Mouse (Mus musculus): ENCODE measurements around the gene 1600002K03Rik.

The 1600002K03Rik gene

DNA sequence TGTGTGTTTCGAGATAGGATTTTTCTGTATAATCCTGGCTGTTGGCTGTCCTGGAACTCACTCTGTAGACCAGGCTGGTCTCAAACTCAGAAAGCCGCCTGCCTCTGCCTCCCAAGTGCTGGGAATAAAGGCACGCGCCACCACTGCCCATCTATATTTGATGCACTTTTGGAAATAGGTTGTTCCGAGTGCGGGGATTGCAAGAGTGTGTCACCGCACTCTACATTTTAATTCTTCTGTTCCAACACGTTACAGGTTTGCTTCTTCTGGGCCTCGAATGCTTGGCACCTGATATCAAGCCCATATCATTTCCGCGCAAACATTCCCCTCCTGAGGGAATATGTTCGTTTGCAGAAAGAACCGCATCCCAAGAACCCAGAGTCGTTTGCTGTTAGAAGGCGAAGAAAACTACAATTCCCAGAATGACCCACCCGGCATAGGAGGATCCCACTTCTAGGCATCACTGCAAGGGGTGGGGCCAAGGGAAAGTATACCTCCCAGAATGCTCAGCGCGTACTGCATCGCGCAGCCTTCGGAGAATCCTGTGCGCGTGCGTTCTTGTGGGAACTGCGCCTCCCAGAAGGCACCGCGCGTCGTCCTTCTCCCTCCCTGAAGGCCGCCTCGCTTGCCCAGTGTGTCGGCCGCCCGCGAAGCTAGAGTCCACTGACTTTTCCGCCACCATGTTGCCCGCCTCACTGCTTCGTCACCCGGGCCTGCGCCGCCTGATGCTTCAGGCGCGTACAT, 30.8 kb upstream of the 1600002K03Rik start:
- DNase-seq, result peak; percentile 95

DNA sequence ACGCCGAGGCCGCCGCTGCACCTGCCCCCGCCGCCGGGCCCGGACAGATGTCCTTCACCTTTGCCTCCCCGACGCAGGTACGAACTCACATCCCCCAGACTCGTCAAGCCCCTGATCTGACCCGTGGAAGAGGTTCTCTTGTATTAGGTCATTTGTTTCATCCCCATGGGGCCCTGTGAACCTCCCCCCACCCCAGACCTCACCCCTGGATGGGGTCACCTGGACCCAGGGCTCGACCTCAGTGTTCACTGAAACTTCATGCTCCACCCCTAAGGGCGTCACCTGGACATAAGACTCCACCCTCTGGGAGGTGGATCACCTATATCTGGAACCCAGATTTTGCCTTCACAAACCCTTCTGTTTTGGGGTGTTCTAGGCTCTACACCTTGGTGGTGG, 30.2 kb upstream of the 1600002K03Rik start:
- no peak for DNase-seq

DNA sequence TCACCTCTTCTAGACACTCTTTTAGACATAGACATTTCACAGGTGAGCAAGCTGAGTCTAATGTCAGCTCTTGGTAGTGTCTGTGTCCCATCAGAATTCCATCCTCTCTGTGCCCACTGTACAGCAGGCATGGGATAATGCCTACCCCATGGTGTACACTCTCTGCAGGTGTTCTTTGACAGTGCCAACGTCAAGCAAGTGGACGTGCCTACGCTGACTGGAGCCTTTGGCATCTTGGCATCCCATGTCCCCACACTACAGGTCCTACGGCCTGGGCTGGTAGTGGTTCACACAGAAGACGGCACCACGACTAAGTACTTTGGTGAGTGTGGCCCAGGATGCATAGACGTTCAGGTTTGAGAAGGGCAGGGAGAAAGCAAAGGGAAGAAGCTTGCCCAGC, 29.1 kb upstream of the 1600002K03Rik start:
- no peak for DNase-seq

DNA sequence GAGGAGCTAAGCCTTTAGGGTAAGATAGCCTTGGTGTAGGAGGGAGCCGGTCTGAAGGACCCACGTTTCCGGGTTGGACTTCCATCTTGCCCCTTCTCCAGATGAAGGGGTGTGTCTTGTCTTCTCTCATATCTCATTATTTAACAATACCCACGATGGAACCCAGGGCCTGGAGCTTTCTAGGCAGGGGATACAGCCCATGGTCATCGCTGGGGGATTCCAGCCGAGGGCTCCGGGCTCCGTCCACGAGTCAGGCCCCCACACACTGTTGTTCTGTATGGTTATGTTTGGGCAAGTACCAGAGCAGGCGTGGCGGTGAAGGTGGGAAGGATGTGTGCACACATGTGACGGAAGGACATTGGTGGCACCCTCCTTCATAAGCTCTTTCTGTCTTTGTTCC, 28.6 kb upstream of the 1600002K03Rik start:
- DNase-seq, result no peak

DNA sequence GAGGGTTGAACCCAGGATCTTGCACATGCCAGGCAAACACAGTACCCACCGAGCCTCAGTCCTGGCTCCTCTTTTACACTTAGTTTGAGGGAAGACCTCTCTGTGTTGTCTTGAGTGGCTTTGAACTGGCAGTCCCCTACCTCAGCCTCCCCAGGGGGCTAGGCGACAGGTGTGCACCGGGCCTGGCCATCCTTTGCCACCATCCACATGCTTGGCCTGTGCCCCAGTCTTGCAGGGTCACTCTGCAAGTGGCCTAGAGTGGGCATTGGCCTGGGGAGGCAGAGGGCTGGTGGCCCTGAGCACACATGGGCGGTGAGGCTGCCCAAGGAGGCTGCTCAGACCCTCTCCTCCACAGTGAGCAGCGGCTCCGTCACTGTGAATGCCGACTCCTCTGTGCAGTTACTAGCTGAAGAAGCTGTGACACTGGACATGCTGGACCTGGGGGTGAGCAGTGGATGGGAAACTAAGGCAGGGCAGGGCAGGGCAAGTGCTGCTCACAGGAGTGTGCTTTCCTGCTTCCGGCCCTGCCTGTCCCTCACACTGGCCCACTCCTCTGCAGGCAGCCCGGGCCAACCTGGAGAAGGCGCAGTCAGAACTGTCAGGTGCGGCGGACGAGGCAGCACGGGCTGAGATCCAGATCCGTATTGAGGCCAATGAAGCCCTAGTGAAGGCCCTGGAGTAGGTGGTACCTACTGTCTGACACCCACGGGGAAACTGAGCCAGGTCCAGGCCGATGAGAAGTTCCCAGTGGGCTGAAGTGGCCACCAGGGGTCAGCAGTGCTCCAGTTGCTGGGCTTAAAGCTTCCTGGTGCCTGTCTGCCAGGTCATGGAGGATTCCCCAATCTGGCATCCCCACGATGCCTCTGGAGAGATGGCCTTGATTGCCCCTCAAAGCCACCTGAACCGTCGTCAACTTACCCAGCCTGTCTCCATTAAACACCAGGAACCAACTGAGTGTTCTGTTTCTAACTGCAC, 27.6 kb upstream of the 1600002K03Rik start:
- DNase-seq, result peak; percentile 89

DNA sequence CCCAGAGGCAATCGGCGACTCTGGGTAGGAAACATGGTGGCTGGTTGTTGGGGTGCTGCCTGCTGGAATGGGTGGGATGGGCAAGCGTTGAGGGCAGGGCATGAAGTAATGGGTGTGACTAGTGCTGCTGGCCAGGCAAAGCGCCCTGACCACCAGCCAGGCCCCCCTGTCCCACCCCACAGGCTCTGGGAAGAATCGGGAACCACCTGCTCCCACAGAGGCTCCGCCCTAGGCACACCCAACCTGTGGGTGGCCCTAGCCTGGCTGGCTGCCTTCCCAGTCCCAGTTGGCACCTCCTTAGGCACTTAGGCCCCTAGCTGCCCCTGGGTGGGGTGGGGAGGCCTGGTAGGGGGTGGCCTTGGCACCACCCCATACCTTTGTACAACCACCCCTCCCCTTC, 26.8 kb upstream of the 1600002K03Rik start:
- DNase-seq, result peak; percentile 68

DNA sequence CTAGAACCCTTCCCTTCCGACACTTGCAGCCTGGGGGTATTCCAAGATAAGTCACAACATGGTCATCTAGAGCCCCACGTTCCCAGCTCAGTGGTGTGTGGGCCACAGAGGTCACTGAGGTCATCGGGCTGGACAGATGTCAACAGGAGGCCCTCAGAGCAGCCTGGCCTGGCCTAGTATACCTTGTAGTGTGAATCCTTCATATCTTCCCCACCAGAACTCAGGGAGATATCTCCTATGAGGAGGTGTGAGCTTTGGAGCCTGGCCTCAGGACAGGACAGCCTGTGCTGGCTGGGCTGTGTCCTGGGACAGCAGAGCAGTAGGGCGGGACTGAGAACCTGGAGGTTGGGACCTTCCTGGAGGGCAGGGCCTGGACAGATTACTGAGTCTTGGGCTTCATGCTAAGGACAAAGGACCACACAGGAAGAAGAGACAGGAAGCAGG, 26.2 kb upstream of the 1600002K03Rik start:
- no peak for DNase-seq

DNA sequence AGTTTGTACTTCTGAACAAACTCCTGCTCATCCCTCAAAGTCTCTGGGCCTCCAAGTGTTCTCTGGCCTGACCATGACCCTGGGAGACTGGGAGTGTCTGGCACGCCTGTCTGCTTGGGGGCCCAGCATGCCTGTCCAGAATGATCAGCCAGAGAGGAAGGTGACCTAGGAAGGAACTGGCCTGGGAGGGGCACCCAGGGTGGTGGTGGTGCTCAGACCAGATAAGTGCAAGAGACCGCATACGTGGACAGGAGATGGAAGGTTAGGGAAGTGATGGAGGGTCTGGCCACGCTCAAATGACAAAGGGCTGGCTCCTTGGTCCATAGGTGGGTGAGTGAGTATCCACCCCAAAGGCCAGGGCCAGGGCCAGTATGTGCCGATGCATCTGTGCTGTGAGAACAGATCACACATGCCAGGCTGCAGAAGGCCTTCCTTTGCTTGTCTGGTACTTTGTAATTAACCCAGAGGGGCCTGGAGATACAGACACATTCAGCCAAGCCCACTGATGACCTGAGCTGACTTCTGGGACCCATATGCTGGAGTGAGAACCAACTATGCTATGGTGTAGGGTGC, 25.5 kb upstream of the 1600002K03Rik start:
- no peak for DNase-seq

DNA sequence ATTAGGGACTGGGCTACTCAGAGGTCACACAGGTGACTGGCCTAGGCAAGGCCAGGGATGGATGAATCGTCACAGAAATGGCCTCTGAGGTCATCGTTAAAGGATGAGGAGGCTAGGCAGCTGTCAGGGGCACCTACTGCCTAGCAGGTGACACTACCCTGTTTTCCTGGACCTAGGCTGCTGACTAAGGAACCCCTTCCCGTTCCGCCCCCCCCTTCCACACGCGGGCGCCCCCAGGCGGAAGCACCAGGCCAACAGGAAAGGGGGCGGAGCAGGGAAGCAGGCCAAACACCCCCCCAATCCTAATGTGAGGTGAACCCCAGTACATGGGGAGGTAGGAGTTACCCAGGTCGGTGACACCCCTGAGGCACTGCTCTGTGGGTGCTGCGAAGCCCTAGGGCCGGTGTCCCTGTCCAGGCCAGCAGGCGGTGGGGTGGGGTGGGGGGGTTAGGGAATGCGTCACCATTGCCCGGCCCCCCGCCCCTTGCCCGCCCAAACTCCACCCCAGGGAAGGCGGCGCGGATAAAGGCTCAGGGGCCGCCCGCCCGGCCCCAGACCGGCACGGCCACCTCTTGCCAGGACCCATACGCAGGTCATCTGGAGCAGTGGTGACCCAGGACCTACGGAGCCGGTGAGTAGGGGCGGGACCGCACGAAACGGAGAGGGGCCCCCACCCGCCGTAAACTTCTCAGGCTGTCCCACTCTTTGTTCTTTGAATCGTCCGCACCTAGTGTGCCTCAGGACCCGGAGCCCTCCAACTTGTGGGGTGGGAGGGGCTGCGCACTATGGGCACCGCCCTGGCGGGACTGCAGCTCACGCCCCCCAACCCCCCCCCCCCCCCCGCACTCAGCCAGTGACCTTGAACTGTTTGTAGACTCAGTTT, 24.8 kb upstream of the 1600002K03Rik start, which contains the start of gene Midn:
TSS of gene Midn (plus strand) at position 554 of the 883 bp plus-strand sequence.
- peak; percentile 87 for DNase-seq

DNA sequence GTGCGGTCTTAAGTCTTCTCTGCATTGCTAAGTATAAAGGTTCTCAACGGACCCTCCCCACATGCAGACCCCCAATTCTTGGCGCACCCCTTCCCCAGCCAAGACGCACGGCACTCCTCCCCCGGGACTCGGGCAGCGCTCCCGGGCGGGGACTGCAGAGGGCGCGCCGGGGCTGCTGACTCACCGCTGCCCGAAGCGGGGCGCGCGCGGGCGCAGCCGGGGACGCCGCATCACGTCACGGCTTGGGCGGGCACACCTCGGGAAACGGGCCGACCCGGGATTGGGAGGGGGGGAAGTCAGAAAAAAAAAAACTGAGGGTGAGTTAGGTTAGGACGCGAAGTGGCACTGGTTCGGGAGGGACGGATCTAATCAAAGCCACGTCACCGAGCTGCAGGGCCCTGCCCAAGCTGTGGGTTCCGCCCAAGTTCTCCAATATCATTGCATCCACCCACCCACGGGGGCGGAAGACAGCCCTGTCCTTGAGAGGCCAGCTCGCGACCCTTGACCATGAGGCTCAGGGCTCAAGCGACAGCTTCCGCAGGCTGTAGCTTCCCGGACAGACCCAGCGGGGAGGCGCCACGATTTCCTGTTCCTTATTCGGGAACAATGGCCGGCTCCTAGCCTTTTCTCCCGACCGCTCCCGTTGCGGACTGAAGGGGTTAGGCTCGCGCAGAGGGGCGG, 24.0 kb upstream of the 1600002K03Rik start:
- DNase-seq, result peak; percentile 96

DNA sequence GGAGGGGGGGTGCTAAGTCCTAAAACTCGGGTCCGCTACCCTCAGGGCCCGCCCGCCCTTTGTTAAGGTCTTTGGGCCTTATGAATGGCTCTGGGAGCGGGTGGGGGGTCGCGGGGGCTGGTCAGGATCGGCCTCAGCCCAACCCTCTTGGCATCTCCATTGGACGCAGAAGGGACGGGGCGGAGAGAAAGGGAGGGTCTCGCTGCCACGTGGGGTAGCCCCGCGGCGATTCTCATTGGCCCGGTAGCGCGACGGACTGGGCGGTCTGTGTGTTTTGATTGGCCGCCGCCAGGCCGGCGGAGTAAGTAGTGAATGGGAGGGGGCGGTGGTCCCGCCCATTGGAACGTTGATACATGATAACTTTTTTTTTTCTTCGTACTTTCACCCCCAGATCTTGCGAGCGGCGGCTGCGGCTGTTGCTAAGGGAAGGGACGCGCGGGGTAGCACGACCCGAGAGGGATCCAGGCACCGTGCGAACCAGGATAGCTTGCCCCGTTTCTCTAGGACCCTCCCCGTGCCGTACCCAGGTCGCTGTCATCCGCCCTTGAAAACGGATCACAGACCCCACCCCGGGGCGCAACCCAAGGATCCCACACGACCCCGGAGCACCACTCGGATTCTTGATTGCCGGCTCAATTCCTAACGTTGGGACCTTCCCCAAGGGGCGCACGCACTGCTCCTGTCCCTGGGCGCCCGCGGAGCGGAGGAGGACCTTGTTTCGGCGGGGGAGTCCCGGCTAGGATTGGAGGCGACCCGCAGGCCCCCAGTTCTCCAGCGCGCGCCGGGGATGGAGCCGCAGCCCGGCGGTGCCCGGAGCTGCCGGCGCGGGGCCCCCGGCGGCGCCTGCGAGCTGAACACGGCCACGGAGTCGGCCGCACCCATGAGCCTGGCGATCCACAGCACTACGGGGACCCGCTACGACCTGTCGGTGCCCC, 23.2 kb upstream of the 1600002K03Rik start:
- DNase-seq, result peak; percentile 97

DNA sequence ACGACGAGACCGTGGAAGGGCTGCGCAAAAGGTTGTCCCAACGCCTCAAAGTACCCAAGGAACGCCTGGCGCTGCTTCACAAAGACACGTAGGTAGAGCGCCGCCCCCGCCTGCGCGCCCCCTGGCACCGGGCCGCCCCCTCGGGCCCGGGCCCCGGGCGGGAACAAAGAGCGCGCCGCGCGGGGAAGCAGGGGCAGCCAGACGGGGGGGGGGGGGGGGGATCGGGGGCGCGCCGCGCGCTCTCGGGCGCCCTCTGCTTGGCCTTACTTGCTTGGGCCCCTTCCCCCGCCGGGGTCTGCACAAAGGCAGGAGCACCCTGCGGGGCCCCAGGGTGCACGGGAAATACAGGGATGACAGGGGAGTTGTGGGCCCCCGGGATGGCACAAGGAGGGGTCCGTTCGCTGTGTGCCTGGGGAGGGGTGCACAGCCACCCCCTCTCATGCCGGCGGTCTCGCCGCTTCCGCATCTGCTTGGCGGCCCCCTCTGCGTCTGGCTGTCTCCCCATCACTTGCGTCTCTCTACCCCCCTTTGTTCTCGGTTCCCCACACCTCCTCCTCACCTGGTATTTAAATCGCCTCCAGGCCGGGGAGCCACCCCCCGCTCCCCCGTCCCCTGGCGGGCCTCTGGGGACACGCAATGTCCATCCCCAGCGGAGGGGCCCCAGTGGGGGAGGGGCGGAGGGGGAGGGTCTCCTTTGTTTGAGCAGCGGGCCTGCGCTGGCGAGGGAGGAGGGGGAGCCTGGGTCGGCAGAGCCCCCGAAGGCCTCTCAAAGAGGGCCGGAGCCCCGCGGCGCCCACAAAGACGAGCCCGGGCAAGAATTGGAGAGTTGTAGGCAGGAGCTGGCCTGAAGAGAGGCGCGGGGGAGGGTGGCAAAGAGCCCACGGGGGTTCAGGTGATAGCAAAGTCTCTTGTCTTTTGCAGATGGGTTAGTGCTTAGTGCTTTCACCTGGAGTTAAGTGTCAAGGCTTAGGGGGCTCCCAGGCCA, 22.2 kb upstream of the 1600002K03Rik start:
- peak; percentile 55 for DNase-seq

DNA sequence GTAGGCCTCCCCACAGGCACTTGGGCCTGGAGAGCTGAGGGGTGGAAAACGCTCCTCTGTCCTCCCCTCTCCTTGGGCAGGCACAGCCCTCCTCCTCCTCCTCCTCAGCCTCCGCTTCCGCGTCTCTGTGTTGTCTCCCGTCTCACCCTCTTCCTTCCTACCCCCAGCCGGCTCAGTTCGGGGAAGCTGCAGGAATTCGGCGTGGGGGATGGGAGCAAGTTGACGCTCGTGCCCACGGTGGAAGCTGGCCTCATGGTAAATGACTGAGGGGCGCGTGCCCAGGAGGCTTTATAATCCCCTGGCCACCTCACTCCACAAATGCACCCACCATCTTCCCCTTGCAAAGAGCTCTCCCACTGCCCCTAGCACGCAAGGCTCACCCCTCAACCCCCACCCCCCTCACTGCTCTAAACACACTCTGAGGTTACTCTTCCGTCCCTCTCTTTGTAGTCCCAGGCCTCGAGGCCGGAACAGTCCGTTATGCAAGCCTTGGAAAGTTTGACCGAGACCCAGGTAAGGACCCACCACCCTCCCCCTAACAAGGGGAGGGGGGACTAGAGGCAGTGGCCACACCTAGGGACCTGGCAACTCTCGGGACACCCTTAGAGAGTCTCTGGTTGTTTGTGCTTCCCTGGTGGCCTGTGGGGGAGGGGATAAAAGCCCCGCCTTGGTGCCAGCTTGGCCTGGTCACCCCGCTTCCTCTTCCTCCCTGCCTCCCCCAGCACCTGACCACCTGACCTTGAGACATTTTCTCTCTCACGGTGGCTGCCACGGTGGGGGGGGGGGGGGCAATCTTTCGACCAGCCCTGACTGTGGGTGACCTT, 21.3 kb upstream of the 1600002K03Rik start:
- peak; percentile 83 for DNase-seq

DNA sequence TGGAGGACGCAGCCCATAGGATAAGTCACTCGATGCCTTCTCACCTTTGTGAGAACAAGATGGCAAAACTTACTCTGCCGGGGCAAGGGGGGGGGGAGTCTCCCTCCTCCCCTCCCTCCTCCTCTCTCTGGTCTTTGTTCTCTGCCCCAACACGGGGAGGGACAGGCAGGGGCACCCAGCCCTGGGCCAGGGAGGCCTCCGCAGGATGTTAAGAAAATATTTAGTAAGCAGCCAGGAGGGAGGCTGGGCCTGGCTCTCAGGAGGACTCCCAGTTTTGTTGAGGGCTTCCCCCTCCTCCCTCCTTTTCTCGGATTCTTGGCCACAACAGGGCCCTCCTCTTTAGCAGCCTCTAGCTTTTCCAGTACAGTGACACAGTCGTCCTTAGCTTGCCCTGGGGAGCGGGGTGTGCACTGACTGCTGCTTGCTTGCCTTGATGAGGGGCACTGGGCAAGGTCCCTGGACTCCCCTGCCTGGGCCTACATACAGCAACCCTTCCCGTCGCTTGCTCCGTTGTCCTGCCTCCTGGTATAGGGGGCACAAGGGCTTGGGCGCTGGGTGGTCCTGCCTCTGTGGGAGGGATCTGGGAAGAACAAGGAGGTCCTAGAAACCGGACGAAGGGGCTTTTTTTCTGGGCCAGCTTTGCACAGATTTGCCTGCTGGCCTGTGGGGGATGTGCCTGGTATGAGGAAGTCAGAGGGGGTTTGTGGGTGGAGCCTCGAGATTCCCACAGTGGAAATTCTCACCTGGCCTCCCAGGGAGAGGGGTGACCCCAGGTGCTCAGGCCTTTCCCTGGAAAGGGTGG, 20.5 kb upstream of the 1600002K03Rik start:
- peak; percentile 73 for DNase-seq

DNA sequence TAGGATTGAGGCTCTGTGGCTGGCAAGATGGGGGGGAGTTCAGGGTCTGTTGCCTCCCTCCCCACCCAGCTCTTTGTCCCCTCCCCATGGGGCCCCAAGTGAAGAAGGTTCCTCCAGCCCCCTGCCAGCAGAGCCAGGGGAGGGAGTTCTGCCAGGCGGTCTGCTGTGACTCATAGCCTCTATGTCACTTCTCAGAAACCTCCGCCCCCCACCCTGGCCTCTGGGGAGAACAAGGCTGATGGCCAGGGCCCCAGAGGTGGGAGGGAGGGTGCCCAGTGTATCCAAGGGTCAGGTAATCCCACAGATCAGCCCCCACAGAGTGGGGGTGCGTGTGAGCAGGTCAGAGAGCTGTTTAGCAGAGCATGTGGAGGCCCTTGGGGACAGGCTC, 19.9 kb upstream of the 1600002K03Rik start:
- peak; percentile 55 for DNase-seq

DNA sequence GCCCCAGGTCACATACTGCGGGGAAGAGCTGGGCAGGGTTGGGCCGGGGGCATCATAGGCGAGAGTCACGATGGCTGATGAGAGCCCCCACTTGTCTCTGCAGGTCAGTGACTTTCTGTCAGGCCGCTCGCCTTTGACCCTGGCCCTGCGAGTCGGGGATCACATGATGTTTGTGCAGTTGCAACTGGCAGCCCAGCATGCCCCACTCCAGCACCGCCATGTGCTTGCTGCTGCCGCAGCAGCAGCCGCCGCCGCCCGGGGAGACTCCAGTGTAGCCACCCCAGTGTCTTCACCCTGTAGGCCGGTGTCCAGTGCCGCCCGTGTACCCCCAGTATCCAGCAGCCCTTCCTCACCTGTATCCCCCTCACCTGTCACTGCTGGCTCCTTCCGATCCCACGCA, 19.0 kb upstream of the 1600002K03Rik start:
- DNase-seq, result no peak

DNA sequence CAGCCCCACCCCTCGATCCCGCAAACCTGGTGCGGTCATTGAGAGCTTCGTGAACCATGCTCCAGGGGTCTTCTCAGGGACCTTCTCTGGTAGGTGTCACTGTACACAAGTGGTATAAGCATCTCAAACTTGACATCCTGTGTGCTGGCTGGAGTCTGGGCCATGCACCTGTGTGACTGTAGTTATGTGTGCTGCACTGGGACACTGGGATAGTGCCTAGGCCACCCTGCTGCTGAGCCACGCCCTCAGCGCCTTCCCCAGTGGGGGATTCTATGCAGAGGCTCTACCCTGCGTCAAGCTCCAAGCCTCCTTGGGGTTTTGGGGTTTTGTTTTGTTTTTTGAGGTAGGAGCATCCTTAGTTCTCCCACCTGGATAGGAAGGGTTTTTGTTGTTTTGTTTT, 18.4 kb upstream of the 1600002K03Rik start:
- no peak for DNase-seq

DNA sequence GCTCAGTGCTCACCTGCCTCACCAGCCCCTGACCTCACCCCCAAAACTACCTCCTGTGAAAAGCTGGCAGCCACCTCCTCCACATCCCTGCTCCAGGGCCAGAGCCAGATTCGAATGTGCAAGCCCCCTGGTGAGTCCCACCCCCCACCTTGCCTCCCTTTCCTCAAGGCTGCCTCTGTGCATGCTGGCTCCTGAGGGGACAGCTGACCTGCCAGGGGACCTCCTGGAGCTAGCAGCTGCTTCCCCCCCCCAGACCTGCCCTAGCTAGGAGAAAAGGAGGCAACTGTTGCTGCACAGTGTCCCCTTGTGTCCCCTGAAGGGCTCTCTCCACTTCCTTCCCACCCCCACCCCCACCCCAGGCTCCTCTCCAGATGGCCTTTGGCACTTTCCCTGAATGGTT, 17.5 kb upstream of the 1600002K03Rik start:
- no peak for DNase-seq

Data from lung, postnatal 14 days (tissue).